Mouse (Mus musculus) heart, postnatal 25 days (tissue): Measurements from ENCODE around the gene Gpr88. TPM values are rescaled to one million over a fixed set of nuclear protein-coding genes. Genes with fewer than 3 reads are reported as not detected.
A peak's percentile ranks its signal among the peaks of the same experiment; 100 is the strongest.

Source experiments
- DNase-seq: peaks from one replicate; pipeline ENCODE4 v3.0.0; 2022; ENCODE audit warnings: low spot score
- intact Hi-C: fragments of 180-260 bp; cut with DNase I; formaldehyde crosslinking; loops from one replicate; pipeline ENCODE4 v1.15.1; 2025
- total RNA-seq, 2 experiments: library from RNA; stranded (reverse); gene quantifications; 2 replicates each; pipeline ENCODE4 v1.2.3; 2021

Gene Gpr88
- total RNA-seq = under 1 TPM in 1 of 2 experiments, not detected in 1; 0.75 TPM

DNA sequence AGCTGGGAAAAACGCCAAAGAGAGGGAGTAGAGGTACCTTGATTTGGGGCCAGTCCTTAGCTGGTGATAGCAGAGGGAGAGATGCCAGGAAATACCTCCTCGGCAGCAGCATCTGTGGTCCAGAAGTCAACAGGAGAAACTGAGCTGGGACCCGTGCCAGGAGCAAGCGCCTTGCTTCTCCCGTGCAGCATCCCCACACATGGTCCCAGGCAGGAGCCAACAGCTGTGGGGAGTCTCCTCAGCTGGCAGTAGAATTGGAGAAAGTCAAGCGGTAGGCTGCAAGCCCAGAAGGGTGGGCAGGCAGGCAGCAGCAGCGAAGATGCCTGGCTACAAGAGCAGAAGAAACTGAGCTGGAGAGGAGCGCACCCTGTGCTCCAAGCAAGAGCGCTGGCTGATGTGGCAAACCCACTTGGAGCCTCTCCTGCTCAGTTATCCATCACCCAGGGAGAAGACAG, at the start of gene Gpr88:
Gpr88 (minus strand) TSS at position 427 of the 455 bp plus-strand sequence.
- peak; percentile 52 for DNase-seq
- intact Hi-C loops = no loop called here

DNA sequence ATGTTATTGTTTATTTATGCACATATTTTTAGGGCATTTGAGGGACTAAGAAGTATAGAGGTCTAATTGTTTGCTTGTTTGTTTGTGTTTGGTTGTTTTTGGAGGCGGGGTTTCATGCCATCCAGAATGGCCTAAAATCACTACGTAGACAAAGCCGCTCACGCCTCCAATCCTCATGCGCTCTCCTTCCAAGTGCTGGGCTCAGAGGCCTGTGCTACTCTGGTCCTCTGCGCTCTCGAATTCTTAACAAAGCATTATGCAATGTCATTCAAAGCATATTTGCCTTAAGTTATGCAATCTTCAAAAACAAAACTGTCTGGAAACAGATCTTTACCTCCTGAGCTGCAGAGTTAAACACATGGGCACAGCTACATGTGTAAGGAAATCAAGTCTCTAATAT, 49.3 kb upstream of the Gpr88 start:
- intact Hi-C loops = no loop called here
- DNase-seq = no peak

DNA sequence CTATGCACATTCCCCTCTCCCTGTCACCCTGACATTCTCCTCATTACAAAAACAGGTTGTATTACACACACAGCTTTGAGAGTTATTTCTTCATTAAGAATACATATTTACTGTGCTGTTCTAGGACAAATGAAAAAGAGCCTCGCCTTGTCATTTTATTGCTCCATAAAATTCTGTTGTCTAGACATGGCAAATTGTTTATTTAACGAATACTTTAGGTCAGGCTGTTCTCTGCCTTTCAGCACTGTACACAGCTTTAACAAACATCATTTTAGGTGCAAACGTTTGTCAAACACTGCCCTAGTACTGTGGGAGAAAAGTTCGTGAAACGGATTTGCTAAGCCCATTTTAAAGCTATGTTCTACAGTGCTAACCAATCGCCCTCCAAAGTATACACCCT, 48.5 kb upstream of the Gpr88 start:
- DNase-seq = no peak
- intact Hi-C loops = no loop called here

DNA sequence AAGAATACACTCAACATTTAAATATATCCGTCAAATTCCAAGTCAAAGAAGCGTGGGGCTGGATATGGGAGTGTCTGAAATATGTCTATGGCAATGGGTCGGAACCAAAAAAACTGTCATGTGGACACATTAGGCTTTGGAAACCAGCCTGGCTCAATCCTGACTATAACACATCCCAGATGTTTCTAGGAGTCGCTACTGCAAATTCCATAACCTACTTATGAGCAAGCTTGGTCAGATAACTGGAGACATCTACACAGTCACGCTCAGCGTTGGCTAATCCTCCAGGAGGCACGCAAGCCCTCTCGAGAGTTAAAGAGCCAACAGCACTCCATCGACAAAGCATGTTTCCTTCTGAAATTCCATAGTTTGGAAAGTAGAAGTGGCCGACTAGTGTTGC, 45.4 kb upstream of the Gpr88 start:
- intact Hi-C loops = no loop called here
- no peak for DNase-seq

DNA sequence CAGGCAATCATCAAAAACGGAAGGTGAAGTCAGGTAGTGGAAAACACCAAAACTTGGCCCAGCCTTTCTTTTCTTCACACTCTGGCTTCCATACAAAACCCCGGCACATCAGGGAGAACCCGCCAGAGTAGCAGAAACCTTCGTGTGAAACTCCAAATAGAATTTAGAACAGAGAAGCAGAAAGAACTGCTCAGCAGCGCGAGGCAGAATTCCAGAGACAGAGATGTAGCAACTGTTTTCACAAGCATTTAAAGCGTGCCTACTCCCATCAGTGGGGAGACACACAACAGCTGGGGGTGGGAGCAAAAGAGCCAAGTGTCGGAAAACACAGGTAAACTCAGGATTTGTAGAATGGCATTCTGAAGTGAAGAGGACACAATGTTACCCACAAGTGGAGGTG, 44.7 kb upstream of the Gpr88 start:
- DNase-seq = no peak
- intact Hi-C loops = no loop called here

DNA sequence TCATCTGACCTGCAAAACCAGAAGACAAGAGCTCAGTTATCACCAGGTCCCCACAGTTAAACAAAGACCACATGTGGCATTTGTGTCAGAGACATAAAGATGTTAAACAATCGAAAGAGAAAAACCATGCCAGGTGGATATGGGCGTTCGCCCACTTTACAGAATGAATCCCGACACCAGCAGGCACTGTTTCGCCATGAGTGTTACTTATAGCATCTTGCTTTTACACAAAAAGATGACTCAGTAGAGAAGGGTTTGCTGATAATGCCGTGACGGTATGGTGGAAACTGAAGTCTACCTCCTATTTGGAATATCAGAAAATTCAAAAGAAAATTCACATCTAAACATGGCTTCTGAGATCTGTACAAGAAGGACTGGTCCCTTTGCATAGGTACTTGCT, 43.9 kb upstream of the Gpr88 start:
- intact Hi-C loops = no loop called here
- DNase-seq = no peak

DNA sequence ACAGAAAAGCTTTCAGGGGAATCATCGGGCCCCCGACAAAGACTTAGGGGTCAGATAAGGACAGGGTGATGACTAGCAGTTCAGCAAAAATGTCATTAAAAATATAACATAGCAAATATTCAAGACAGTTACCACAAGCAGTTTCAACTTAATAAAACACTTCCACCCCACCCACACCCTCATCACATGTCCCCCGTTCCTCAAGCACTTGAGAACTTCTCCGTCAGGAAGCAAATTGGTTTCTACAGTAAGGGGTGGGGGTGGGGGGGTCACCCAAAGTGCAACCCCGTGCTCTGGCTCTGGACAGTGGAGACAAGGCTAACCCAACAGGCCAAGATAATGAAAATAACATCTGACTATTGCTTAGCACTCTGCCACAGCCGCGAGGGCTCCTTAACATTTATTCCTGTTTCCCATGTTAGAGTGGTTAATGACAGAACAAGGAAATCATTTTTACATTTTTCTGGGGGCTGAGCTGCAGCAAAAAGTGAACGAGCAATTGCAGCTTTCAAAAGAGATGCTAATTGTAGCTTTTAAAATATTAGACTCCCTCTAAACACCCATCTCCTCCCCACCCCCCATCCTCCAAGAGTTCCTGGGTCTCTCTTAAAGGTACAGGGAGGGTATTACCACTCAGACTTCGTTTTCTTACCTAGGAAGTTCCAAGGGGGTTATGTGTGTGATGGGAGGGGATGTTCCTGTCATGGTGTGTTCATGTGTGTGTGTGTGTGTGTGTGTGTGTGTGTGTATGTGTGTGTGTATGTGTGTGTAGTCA, 36.9 kb upstream of the Gpr88 start:
- DNase-seq = no peak

DNA sequence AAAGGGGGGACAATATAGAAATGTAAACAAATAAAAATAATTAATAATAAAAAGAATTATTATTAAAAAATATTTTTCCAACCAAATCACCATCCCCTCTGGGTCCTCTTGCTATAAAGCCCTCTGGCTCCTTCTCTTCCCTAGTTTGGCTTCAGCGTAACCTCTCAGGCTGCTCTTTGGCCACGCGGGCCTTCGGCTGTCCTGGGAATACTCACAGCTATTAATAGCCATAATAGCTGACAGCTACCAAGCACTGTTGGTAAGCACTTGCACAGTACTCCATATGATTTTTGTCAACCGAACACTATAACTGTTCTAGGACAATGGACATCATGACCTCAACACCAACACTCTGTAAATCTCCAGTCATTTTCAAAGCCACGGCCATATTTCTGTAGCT, 35.5 kb upstream of the Gpr88 start:
- no peak for DNase-seq
- intact Hi-C loops = no loop called here

More for the DNA sequence above, 36.9 kb upstream of the Gpr88 start:
- intact Hi-C loops = no loop called here

DNA sequence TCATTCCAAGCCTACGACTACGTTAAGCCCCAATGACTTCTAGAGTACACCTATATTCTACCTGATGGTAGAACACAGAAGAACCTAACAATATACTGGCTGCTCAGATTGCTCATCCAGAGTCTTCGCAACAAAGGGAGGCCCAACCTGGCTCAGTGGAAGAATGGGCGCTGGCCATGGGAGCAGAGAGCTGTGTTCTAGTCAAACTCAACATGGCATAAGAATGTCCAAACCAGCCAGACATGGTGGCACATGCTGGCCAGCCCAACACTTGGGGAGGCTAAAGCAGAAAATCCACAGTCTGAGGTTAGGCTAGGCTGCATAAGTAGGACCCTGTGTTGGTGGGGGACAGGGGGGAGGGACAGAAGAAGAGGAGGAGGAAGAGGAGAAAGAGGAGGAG, 31.4 kb upstream of the Gpr88 start:
- intact Hi-C loops = no loop called here

DNA sequence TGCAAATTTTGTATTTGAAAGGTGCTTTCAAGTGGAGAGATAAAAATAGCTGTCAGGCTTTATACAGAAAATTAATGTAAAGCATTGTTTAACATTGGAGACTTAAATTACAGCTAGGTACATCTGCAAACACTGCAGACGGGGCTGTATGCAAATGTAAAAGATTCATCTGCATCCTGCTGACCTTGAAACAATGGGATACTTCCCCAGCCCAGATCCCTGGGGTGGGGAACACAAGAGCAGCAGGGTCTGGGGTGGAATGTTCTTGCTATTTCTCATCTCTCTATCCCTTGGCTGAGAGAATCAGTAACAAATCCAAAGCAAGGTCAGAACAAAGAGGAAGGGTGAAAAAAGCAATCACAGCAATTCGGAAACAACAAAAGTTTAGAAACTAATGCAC, 30.7 kb upstream of the Gpr88 start:
- no peak for DNase-seq
- intact Hi-C loops = no loop called here

More for the DNA sequence above, 31.4 kb upstream of the Gpr88 start:
- DNase-seq = no peak

DNA sequence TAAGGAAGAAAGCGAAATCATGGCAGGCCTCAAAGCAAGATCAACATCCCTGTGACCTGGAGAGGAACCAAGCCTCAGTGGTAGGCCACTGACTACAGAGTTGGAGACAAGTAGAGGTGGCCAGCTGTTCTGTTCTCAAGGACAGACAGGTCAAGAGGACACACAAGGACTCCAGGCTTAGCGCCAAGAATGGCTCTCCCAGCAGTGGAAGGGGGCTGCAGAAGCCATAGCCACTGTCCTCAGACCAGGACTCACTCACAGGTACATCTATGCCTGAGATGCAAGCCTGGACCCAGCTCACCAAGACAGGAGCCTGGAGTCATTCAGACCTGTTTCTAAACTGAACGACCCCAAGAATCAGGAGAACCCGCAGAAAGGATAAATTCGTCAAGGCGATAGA, 28.4 kb upstream of the Gpr88 start:
- no peak for DNase-seq
- intact Hi-C loops = no loop called here

DNA sequence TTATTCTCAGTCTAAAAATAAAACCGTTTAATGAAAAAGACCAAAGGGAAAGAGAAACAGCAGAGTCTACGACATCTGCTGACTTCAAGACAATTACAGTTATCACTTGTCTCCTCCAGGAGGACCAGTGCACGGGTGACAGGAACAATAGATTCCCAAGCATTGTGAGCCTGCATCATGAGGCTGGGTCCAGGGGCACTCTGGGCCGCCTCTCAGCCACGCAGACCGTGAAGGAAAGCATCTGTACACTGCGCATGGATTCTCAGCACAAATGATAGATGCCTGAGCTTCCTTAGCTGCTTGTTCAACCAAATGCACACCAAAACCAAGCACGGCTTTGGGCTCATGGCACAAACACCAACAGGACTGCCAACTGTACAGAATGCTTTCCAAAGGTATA, 23.8 kb upstream of the Gpr88 start:
- intact Hi-C loops = no loop called here
- no peak for DNase-seq

DNA sequence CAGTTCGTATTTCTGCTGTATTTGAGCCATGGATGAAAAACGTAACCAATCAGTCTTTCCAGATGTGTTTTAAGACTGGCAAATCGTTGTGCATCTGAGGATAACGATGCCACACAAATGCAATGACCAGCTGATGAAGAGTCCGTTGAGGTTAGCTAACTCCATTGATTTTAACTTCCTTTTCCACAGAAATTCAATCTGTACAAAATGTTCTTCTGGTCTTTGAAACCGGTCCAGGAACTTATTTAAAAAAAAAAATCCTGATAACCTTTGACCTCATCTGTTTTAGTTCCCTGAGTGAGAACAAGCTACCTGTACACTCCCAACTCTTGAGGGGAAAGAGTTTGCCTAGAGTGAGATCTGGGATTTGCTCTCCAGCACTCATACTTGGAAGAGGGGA, 18.4 kb upstream of the Gpr88 start:
- intact Hi-C loops = no loop called here

DNA sequence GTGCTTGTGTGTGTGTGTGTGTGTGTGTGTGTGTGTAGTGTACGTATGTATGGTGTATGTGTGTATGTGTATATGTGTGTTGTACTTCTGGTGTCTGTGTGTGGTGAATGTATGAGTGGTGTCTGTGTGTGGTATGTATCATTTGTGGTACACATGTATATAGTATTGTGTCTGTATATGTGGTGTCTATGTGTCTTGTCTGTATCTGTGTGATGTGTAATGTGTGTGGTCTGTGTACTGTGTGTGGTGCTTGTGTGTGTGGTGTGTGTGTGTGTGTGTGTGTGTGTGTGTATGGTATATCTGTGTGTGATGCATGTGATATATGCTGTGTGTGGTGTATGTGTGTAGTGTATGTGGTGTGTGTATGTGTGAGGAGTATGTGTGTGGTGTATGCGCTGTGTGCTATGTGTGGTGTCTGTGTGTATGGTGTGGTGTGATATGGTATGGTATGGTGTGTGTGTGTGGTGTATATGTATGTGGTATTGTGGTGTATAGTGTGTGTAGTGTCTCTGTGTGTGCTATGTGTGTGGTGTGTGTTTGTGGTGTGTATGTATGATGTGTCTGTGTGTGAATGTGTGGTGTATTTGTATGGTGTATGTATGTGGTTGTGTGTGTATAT, 13.8 kb upstream of the Gpr88 start:
- intact Hi-C loops = no loop called here

More for the DNA sequence above, 18.4 kb upstream of the Gpr88 start:
- DNase-seq = no peak

DNA sequence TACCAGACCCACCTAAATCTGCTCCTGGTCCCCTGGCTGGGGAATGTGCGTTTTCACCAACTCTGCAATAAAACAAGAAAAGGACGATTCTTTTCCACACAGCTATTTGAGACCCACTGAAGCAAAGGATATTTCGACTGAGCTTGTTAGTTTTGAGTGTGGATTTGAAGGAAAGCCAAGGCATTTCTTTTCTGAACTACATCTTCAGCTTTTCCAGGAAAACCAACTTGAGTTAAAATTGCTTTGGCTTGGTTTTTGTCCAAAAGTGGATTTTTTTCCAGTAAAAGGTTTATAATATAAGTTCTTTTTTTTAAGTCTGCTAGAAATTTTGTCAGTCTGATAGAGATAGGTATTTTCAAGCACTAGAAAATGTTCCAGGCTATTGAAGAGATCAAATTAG, 13.1 kb upstream of the Gpr88 start:
- DNase-seq = no peak
- intact Hi-C loops = no loop called here

More for the DNA sequence above, 13.8 kb upstream of the Gpr88 start:
- DNase-seq = no peak

DNA sequence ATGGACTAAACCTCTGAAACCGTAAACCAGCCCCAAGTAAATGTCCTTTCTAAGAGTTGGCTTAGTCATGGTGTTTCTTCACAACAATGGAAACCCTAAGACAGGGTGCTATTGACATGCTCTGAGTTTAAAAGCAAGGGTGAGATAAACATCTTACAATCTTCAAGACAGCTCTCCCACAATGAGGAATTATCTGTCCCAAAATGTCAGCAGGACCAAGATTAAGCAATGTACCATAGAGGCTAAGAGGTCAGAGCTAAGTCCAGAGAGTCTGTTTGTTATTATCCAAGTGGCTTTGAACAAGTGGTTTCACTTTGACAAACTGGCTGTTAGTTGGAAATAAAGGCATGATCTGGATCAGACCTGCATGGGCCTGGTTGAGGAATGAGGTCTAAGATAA, 10.7 kb upstream of the Gpr88 start:
- DNase-seq = no peak

DNA sequence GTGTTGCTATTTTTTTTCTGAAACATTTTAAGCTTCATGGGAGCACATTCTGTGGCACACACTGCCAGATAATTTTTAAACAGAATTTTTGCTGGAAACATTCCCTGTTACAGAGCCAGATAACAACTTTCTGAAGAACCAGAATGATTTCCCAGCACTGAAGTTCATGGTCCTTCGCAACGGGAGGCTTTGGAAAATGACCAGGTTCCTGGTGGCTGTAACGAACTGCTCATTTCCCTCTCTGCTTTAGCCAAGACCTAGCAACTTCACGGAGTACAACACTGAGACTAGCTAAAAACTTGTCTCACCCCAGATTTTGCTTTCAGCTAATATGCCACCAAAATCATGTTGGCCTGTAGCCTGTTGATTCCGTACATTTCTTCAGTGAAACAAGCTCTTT, 9.8 kb upstream of the Gpr88 start:
- DNase-seq = no peak
- intact Hi-C loops = no loop called here

More for the DNA sequence above, 10.7 kb upstream of the Gpr88 start:
- intact Hi-C loops = no loop called here

DNA sequence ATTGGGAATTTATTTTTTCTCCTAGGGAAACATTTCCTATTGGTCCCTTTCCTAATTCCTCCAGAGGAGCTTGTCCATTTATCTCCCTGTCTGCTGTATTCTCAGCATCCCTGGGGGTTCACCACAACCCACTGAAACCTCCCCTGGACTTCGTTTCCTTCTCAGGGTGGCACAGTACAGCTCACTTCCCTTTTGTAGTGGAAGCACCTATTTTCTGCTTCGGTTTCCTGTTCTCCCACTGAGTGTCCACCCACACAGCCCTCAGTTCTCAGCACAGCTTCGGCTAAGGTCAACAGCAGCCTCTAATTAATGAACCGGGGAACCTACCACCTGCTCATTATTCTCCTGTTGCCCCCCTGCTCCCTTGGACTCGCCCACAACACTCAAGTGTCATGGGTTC, 2.8 kb upstream of the Gpr88 start:
- intact Hi-C loops = no loop called here
- no peak for DNase-seq

DNA sequence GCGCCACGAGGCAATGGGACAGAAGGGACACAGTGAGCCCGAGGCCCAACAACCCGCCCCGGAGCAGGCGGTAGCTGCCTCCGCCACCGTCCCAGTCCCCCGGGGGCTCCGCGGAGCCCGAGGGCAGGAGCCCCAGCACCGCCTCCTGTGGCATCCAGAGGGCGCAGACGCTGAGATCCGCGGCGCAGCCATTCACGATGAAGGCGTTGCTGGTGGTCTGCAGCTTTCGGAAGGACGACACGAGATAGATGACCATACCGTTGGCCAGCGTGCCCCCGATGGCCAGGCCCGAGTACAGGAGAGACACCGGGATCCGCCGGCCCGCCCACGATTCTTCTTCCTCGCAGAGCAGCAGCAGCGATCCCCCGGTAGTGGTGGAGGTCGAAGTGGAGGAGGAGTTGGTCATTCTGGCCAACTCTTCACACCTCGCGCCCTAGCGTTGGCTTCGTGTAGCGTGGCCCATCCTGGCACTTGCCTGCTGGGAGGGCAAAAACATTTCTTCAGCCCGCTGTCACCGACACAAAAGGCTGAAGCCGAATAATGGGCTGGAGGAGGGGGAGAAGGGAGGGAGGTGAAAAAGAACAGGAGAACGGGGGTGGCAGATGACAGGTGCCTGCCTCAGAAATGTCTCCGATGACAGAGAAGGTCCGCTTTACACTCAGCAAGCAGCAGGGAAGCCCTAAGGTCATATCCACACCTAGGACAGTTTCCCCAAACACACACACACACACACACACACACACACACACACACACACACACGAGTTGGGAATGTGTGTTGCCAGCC, 855 bp downstream of the Gpr88 start:
- intact Hi-C loops = no loop called here

DNA sequence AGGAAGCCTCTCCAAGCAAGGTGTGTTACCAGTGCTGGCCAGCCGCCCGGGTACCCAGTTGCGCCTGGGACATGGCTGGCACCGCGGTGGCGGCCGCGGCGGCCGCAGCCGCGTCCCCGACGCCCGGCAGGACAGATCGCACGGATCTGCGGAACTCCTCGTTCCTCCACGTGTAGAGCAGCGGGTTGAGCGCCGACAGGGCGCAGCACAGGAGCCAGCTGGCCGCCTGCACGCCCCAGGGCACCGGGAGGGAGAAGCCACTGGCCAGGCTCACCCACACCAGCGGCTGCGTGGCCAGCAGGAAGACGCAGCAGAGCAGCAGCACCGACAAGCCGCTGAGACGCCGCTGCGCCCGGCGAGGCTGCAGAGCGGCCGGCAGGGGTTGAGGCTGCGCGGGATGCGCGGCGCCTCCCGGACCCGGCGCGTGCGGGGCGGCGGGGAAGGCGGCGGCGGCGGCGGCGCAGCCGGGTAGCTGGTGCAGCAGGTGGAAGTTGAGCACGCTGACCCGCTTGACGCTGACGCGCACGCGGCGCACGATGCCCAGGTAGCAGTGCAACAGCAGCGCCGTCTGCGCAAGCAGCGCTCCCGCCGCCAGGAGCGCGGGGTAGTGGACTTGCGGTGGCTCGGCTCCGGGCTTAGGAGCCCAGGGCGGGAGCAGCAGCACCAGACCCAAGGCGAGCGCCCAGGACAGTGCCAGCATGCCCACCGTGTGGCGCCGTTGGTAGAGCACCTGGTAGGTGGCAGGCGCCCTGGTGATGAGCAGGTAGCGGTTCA, 1.6 kb downstream of the Gpr88 start:
- peak; percentile 6 for DNase-seq
- intact Hi-C loops = no loop called here

More for the DNA sequence above, 855 bp downstream of the Gpr88 start:
- DNase-seq = no peak
